Mouse (Mus musculus): ENCODE data around the gene Ormdl2.

DNA sequence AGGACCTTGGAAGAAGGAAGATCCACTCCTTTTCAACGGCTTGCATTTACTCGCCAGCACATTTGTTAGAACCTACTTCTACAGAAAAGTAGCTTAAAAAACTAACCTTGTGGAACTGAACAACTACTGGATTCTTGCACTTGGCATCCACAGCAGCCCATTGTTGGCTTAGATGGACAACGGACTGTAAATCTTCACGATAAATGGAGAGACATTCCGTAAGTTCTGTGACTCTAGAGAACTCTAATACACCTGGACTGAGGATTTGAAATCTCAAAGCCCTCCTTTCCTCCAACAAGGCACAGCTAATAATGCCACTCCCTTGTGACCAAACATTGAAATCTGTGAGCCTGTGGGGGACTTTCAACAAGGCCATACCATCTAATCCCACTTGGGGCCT lies 21.8 kb upstream of the Ormdl2 start:
- TF ChIP-seq CTCF (IDR thresholded peaks at IDR 0.05; ENCODE audit: extremely low read depth, insufficient read depth, insufficient read length, insufficient replicate concordance) = no peak
- TF ChIP-seq POLR2A (IDR thresholded peaks at IDR 0.05; ENCODE audit: low read depth, low read length) = no peak

All from spleen, adult 2 months (tissue).